Mouse (Mus musculus): ENCODE data around the gene Syna. TPM values are rescaled to one million over a fixed set of nuclear protein-coding genes. Genes with fewer than 3 reads are reported as not detected.

Syna gene
- total RNA-seq (2018; cell fraction: chromatin; rRNA removed), result not detected
- under 1 TPM in 2 of 26 experiments, not detected in 24; 0.05 to 0.06 TPM for total RNA-seq (2018; cell fraction: cytosol; rRNA removed)
- total RNA-seq (2018; cell fraction: nucleus; rRNA removed), result not detected
- polyA plus RNA-seq (2018), result not detected in 3 replicates

GRCm38 (mm10) chr5:134560071-134560449 is at the start of gene Syna:
Syna (minus strand) TSS chr5:134560171.
- Histone ChIP-seq H3K27ac (no peak within 1 kb of the TSS), H3K36me3 (ENCODE audit: inconsistent target) (no peaks in the 10 kb centered on the region), H3K4me3 (ENCODE audit: inconsistent target) (no peak within 1 kb of the TSS), H3K79me2 (ENCODE audit: inconsistent target) (no peaks in the 10 kb centered on the region)
- 96% methylated on average over 7 of the region's 7 CpGs for WGBS (ENCODE audit: missing documents)

- Histone ChIP-seq H3K27ac (peak overlapping the region; percentile 84), H3K36me3 (ENCODE audit: inconsistent target) (peaks cover 41% of the 10 kb centered on the region), H3K4me3 (ENCODE audit: inconsistent target) (no peak overlapping the region), H3K79me2 (ENCODE audit: inconsistent target) (peaks cover 70% of the 10 kb centered on the region)
- WGBS (ENCODE audit: missing documents), result 0% methylated on average over 5 of the region's 5 CpGs
These were observed 47.1 kb upstream of the Syna start for GRCm38 (mm10) chr5:134607121-134607520.

GRCm38 (mm10) chr5:134606314-134606713 is 46.3 kb upstream of the Syna start:
- peaks cover 62% of the 10 kb centered on the region for H3K79me2 ChIP-seq (ENCODE audit: inconsistent target)
- peak overlapping the region; percentile 84 for H3K27ac ChIP-seq
- H3K4me3 ChIP-seq (ENCODE audit: inconsistent target), result no peak overlapping the region
- peaks cover 44% of the 10 kb centered on the region for H3K36me3 ChIP-seq (ENCODE audit: inconsistent target)

GRCm38 (mm10) chr5:134604376-134604775 is 44.4 kb upstream of the Syna start:
- 94% methylated on average over 11 of the region's 11 CpGs for WGBS (ENCODE audit: missing documents)
- Histone ChIP-seq H3K36me3 (ENCODE audit: inconsistent target) (peaks cover 62% of the 10 kb centered on the region), H3K27ac (no peak overlapping the region)

GRCm38 (mm10) chr5:134597711-134598110 is 37.7 kb upstream of the Syna start:
- Histone ChIP-seq H3K79me2 (ENCODE audit: inconsistent target) (no peaks in the 10 kb centered on the region; the same call in 1 of the 2 replicates), H3K27ac (no peak overlapping the region), H3K36me3 (ENCODE audit: inconsistent target) (peaks cover 88% of the 10 kb centered on the region), H3K4me3 (ENCODE audit: inconsistent target) (no peak overlapping the region)
- 95% methylated on average over 10 of the region's 10 CpGs for WGBS (ENCODE audit: missing documents)

More at GRCm38 (mm10) chr5:134604376-134604775, 44.4 kb upstream of the Syna start:
- peaks cover 42% of the 10 kb centered on the region for H3K79me2 ChIP-seq (ENCODE audit: inconsistent target)
- H3K4me3 ChIP-seq (ENCODE audit: inconsistent target), result no peak overlapping the region

- Histone ChIP-seq H3K4me3 (ENCODE audit: inconsistent target) (no peak overlapping the region), H3K36me3 (ENCODE audit: inconsistent target) (peaks cover 71% of the 10 kb centered on the region), H3K27ac (no peak overlapping the region), H3K79me2 (ENCODE audit: inconsistent target) (no peaks in the 10 kb centered on the region)
- WGBS (ENCODE audit: missing documents), result 92% methylated on average over 9 of the region's 9 CpGs
These were observed 33.1 kb upstream of the Syna start for GRCm38 (mm10) chr5:134593093-134593492.

- Histone ChIP-seq H3K36me3 (ENCODE audit: inconsistent target) (peaks cover 66% of the 10 kb centered on the region), H3K79me2 (ENCODE audit: inconsistent target) (no peaks in the 10 kb centered on the region; the same call in 1 of the 2 replicates), H3K4me3 (ENCODE audit: inconsistent target) (no peak overlapping the region), H3K27ac (no peak overlapping the region)
- WGBS (ENCODE audit: missing documents), result 56% methylated on average over 10 of the region's 11 CpGs
These were observed 32.1 kb upstream of the Syna start for GRCm38 (mm10) chr5:134592026-134592581.

- WGBS (ENCODE audit: missing documents), result 24% methylated on average over 3 of the region's 3 CpGs
- H3K36me3 ChIP-seq (ENCODE audit: inconsistent target), result peaks cover 50% of the 10 kb centered on the region
- no peak overlapping the region for H3K27ac ChIP-seq
- no peak overlapping the region for H3K4me3 ChIP-seq (ENCODE audit: inconsistent target)
- peaks cover 20% of the 10 kb centered on the region for H3K79me2 ChIP-seq (ENCODE audit: inconsistent target)
These were observed 29.9 kb upstream of the Syna start for GRCm38 (mm10) chr5:134589900-134590299.

GRCm38 (mm10) chr5:134584798-134585197 is 24.8 kb upstream of the Syna start:
- peaks cover 9% of the 10 kb centered on the region; the same call in 1 of the 2 replicates for H3K36me3 ChIP-seq (ENCODE audit: inconsistent target)
- H3K79me2 ChIP-seq (ENCODE audit: inconsistent target), result peaks cover 36% of the 10 kb centered on the region
- 16% methylated on average over 5 of the region's 5 CpGs for WGBS (ENCODE audit: missing documents)
- no peak overlapping the region for H3K4me3 ChIP-seq (ENCODE audit: inconsistent target)
- peak overlapping the region; percentile 73 for H3K27ac ChIP-seq

GRCm38 (mm10) chr5:134583884-134584213 is 23.9 kb upstream of the Syna start:
- H3K4me3 ChIP-seq (ENCODE audit: inconsistent target), result peak overlapping the region; percentile 86; the same call in 1 of the 2 replicates
- 11% methylated on average over 3 of the region's 3 CpGs for WGBS (ENCODE audit: missing documents)
- H3K36me3 ChIP-seq (ENCODE audit: inconsistent target), result peaks cover 9% of the 10 kb centered on the region; the same call in 1 of the 2 replicates
- H3K79me2 ChIP-seq (ENCODE audit: inconsistent target), result peaks cover 36% of the 10 kb centered on the region
- peak overlapping the region; percentile 73 for H3K27ac ChIP-seq

- Histone ChIP-seq H3K4me3 (ENCODE audit: inconsistent target) (peak overlapping the region; percentile 86), H3K36me3 (ENCODE audit: inconsistent target) (peaks cover 9% of the 10 kb centered on the region; the same call in 1 of the 2 replicates), H3K79me2 (ENCODE audit: inconsistent target) (peaks cover 36% of the 10 kb centered on the region), H3K27ac (peak overlapping the region; percentile 73)
- WGBS (ENCODE audit: missing documents), result 20% methylated on average over 15 of the region's 15 CpGs
These were observed 23.3 kb upstream of the Syna start for GRCm38 (mm10) chr5:134583006-134583883.

- Histone ChIP-seq H3K79me2 (ENCODE audit: inconsistent target) (peaks cover 36% of the 10 kb centered on the region), H3K27ac (peak overlapping the region; percentile 73), H3K36me3 (ENCODE audit: inconsistent target) (peaks cover 7% of the 10 kb centered on the region; the same call in 1 of the 2 replicates), H3K4me3 (ENCODE audit: inconsistent target) (peak overlapping the region; percentile 86)
- 9% methylated on average over 24 of the region's 30 CpGs for WGBS (ENCODE audit: missing documents)
These were observed 22.4 kb upstream of the Syna start for GRCm38 (mm10) chr5:134582221-134582907.

- Histone ChIP-seq H3K79me2 (ENCODE audit: inconsistent target) (peaks cover 28% of the 10 kb centered on the region), H3K4me3 (ENCODE audit: inconsistent target) (no peak within 1 kb of the TSS), H3K36me3 (ENCODE audit: inconsistent target) (no peaks in the 10 kb centered on the region), H3K27ac (no peak within 1 kb of the TSS)
- WGBS (ENCODE audit: missing documents), result 96% methylated on average over 5 of the region's 5 CpGs
These were observed 21.2 kb upstream of the Syna start, which contains the start of gene Rfc2 for GRCm38 (mm10) chr5:134581146-134581545. Rfc2 (plus strand) TSS chr5:134581366.

GRCm38 (mm10) chr5:134579135-134579534 is 19.2 kb upstream of the Syna start:
- H3K36me3 ChIP-seq (ENCODE audit: inconsistent target), result no peaks in the 10 kb centered on the region
- no peak overlapping the region for H3K4me3 ChIP-seq (ENCODE audit: inconsistent target)
- no peak overlapping the region for H3K27ac ChIP-seq
- H3K79me2 ChIP-seq (ENCODE audit: inconsistent target), result peaks cover 16% of the 10 kb centered on the region
- WGBS (ENCODE audit: missing documents), result 83% methylated on average over 3 of the region's 3 CpGs
